In genomic region chr14:99309606-99310005, GRCm38 (mm10) we compare ENCODE assay signal across 14 mouse cellular contexts. TPM values are rescaled to one million over a fixed set of nuclear protein-coding genes. Genes with fewer than 3 reads are reported as not detected.
"Had no signal": no experiment of that assay in that cellular context is flagged by ENCODE, and none has a peak within 500 bp of the region (broad histone marks: within the 10 kb centered on the region; RNA-seq: fewer than 3 reads in every experiment).

No protein-coding gene starts in this region.

- H3K27me3 ChIP-seq: lung, embryonic 15.5 days; neural tube, embryonic 15.5 days had no signal

- H3K4me3 ChIP-seq: lung, embryonic 15.5 days; midbrain, embryonic 10.5 days; myocyte; neural tube, embryonic 15.5 days had no signal

- H3K36me3 ChIP-seq: neural tube, embryonic 15.5 days had no signal

- H3K9me3 ChIP-seq: lung, embryonic 15.5 days; neural tube, embryonic 15.5 days had no signal

- H3K27ac ChIP-seq: lung, embryonic 15.5 days; midbrain, embryonic 10.5 days; neural tube, embryonic 15.5 days had no signal

- H3K4me1 ChIP-seq: neural tube, embryonic 15.5 days had no signal

- H3K4me2 ChIP-seq: liver, embryonic 11.5 days; lung, embryonic 15.5 days; neural tube, embryonic 15.5 days had no signal

- DNase-seq: left cerebral cortex, postnatal 4 days; midbrain, embryonic 14.5 days; right cerebral cortex, adult 18-20 months; right cerebral cortex, postnatal 25 days; thymus, adult 2 months; thymus, postnatal 25 days had no signal

- H3K9ac ChIP-seq: lung, embryonic 15.5 days; neural tube, embryonic 15.5 days had no signal

- ATAC-seq: hindbrain, embryonic 16.5 days; inflammation-experienced regulatory T-cells, adult 6 months; intestine, postnatal 0 days had no signal

RNA-seq across cellular contexts. Expression of gene Klf5, which starts 11.1 kb away (rescaled TPM):
- polyA plus RNA-seq: inflammation-experienced regulatory T-cells, adult 6 months had no signal
